In the genomic region with DNA sequence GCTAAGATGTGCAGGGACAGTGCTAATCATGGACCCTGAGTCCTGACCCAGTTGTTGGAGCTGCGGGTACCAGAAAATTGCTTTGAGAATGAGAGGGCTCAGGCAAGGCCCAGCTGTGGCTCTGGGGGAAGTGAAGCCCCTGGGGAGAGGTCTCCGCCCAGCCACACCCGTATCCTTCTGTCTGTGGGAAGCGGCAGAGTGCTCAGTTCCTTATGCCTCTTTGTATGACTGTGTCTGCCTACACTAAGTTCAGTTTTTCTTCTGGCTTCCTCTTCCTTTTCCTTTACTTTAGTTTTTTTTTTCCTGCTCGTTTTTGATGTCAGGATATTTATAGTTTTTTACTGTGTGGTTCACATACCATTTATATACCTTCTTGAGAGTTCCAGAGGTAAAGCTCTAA, we compare ENCODE assay signal across 10 mouse cellular contexts. TPM values are rescaled to one million over a fixed set of nuclear protein-coding genes. Genes with fewer than 3 reads are reported as not detected.
A peak's percentile ranks its signal among the peaks of the same experiment; 100 is the strongest.
DNase-seq lines count a peak whose midpoint lies in the region; ATAC-seq lines count a peak whose summit lies in the region.
"Had no signal": no experiment of that assay in that cellular context is flagged by ENCODE, and none has a peak within 500 bp of the region (broad histone marks: within the 10 kb centered on the region; RNA-seq: fewer than 3 reads in every experiment).

No protein-coding gene starts in this region.

- peaks cover 10% of the 10 kb centered on the region for H3K36me3 ChIP-seq in midbrain, embryonic 11.5 days (ENCODE audit: control insufficient read depth, insufficient read depth, low read length)
- H3K36me3 ChIP-seq in midbrain, embryonic 16.5 days (ENCODE audit: control insufficient read depth, insufficient read depth, low read length): peaks cover 21% of the 10 kb centered on the region
- peaks cover 41% of the 10 kb centered on the region for H3K36me3 ChIP-seq in heart, embryonic 16.5 days (ENCODE audit: control insufficient read depth, insufficient read depth)

- ATAC-seq in frontal cortex, adult (ENCODE audit: low TSS enrichment): 0 out of 2 replicates have a peak, but pooled peaks have one; percentile 31
- no peak for ATAC-seq in midbrain, embryonic 11.5 days (ENCODE audit: low FRiP score)
- no peak for ATAC-seq in midbrain, embryonic 16.5 days
- ATAC-seq in heart, embryonic 16.5 days (replicated peaks; ENCODE audit: extremely low read depth, insufficient read depth, low FRiP score): no peak

- no peak overlapping the region for H3K4me3 ChIP-seq in midbrain, embryonic 11.5 days (ENCODE audit: low read depth, low read length)
- no peak overlapping the region for H3K4me3 ChIP-seq in midbrain, embryonic 16.5 days (ENCODE audit: low read depth, low read length)
- no peak overlapping the region for H3K4me3 ChIP-seq in heart, embryonic 16.5 days (ENCODE audit: low read length)

- no peak for DNase-seq in frontal cortex, postnatal 36 days (ENCODE audit: low spot score in 2 of 2)
- peak; percentile 33 for DNase-seq in midbrain, embryonic 11.5 days (ENCODE audit: low spot score, missing footprints)
- peak; percentile 80 to 84 for DNase-seq in spleen, postnatal 36 days (ENCODE audit: low spot score in 2 of 2)
- no peak for DNase-seq in adrenal gland, postnatal 36 days
- no peak for DNase-seq in layer of hippocampus, postnatal 14 days (ENCODE audit: low spot score in 2 of 2)
- DNase-seq: layer of hippocampus, postnatal 36 days; thymus, postnatal 25 days had no signal

- WGBS in midbrain, embryonic 11.5 days: 82% methylated on average over 5 of the region's 5 CpGs
- WGBS in midbrain, embryonic 16.5 days: 65% methylated on average over 5 of the region's 5 CpGs
- WGBS in heart, embryonic 16.5 days: 51% methylated on average over 5 of the region's 5 CpGs

- H3K4me2 ChIP-seq in midbrain, embryonic 11.5 days: no peak overlapping the region
- no peak overlapping the region for H3K4me2 ChIP-seq in midbrain, embryonic 16.5 days (ENCODE audit: low read length)
- no peak overlapping the region for H3K4me2 ChIP-seq in heart, embryonic 16.5 days (ENCODE audit: low read depth, low read length)

- H3K9me3 ChIP-seq in midbrain, embryonic 11.5 days (ENCODE audit: control insufficient read depth, low read length): no peaks in the 10 kb centered on the region
- no peaks in the 10 kb centered on the region for H3K9me3 ChIP-seq in midbrain, embryonic 16.5 days (replicated peaks; ENCODE audit: control insufficient read depth, low read length, poor library complexity, severe bottlenecking)
- H3K9me3 ChIP-seq in heart, embryonic 16.5 days (replicated peaks; ENCODE audit: control insufficient read depth, low read length): no peaks in the 10 kb centered on the region

- H3K27ac ChIP-seq in midbrain, embryonic 11.5 days (ENCODE audit: low read depth, low read length): no peak overlapping the region
- H3K27ac ChIP-seq in midbrain, embryonic 16.5 days (ENCODE audit: low read length): no peak overlapping the region
- peak overlapping the region; percentile 74 for H3K27ac ChIP-seq in heart, embryonic 16.5 days (ENCODE audit: low read length)

- H3K4me1 ChIP-seq in midbrain, embryonic 11.5 days (ENCODE audit: control insufficient read depth, insufficient read depth, low read length): no peaks in the 10 kb centered on the region
- no peaks in the 10 kb centered on the region for H3K4me1 ChIP-seq in midbrain, embryonic 16.5 days (ENCODE audit: control insufficient read depth, insufficient read depth, low read length)
- H3K4me1 ChIP-seq in heart, embryonic 16.5 days (ENCODE audit: control insufficient read depth, insufficient read depth, low read length): peaks cover 8% of the 10 kb centered on the region

- H3K27me3 ChIP-seq in midbrain, embryonic 11.5 days (ENCODE audit: control insufficient read depth, insufficient read depth, low read length): no peaks in the 10 kb centered on the region
- no peaks in the 10 kb centered on the region for H3K27me3 ChIP-seq in midbrain, embryonic 16.5 days (ENCODE audit: control insufficient read depth, insufficient read depth, low read depth, low read length)
- no peaks in the 10 kb centered on the region for H3K27me3 ChIP-seq in heart, embryonic 16.5 days (ENCODE audit: control insufficient read depth, insufficient read depth, low read length)

- H3K9ac ChIP-seq in midbrain, embryonic 11.5 days (ENCODE audit: low read length): no peak overlapping the region
- no peak overlapping the region for H3K9ac ChIP-seq in midbrain, embryonic 16.5 days (ENCODE audit: low read depth, low read length)
- H3K9ac ChIP-seq in heart, embryonic 16.5 days (ENCODE audit: low read length): no peak overlapping the region

RNA-seq across cellular contexts. Expression of a gene that starts 46.4 kb away (rescaled TPM):
- 22.8 and 23.2 TPM in 2 replicates for polyA plus RNA-seq in midbrain, embryonic 11.5 days (2014; fragmentation: Nextera tagmentation; extraction: Ambion mirVana)
- 30.9 and 33.5 TPM in 2 replicates for polyA plus RNA-seq in midbrain, embryonic 16.5 days (2015; fragmentation: Nextera tagmentation; extraction: Ambion mirVana)
- 20.4 and 25.8 TPM in 2 replicates for polyA plus RNA-seq in heart, embryonic 16.5 days (2015; fragmentation: Nextera tagmentation; extraction: Ambion mirVana)
- total RNA-seq in adrenal gland, postnatal 36 days (2021): 10 to 100 TPM; 53.8 to 63.4 TPM
- 10 to 100 TPM; 46.5 to 49.5 TPM for total RNA-seq in layer of hippocampus, postnatal 14 days (2021)

RNA-seq across cellular contexts. Expression of a gene that starts 58.4 kb away (rescaled TPM):
- polyA plus RNA-seq in midbrain, embryonic 11.5 days (2014; fragmentation: Nextera tagmentation; extraction: Ambion mirVana): 2.8 and 4.0 TPM in 2 replicates
- polyA plus RNA-seq in midbrain, embryonic 16.5 days (2015; fragmentation: Nextera tagmentation; extraction: Ambion mirVana): 3.7 and 3.8 TPM in 2 replicates
- 8.0 and 8.7 TPM in 2 replicates for polyA plus RNA-seq in heart, embryonic 16.5 days (2015; fragmentation: Nextera tagmentation; extraction: Ambion mirVana)
- total RNA-seq in adrenal gland, postnatal 36 days (2021): 1 to 10 TPM; 2.9 to 3.9 TPM
- total RNA-seq in layer of hippocampus, postnatal 14 days (2021): 1 to 10 TPM; 3.2 to 5.1 TPM

Comparison
In these comparisons a context has a peak if more than half of its experiments do, and no peak if none do; other contexts are left out.
1. DNase-seq: peak in midbrain, embryonic 11.5 days (single experiment) and spleen, postnatal 36 days (2 of 2); none in frontal cortex, postnatal 36 days (0 of 2), adrenal gland, postnatal 36 days (0 of 2) and layer of hippocampus, postnatal 14 days (0 of 2).